Mouse (Mus musculus) gastrocnemius, postnatal 25 days (tissue): ENCODE measurements at regions not wholly inside any gene's neighbourhood (a gene's known extent, or its start where the extent isn't known, plus 50 kb on each side); places are given as distances from the start of the nearest gene placed in this dataset.

Experiments
- DNase-seq: peaks from one replicate; pipeline ENCODE4 v3.0.0; 2022

- no peak for DNase-seq
Observed at GRCm38 (mm10) chr10:96499274-96499673, 117.5 kb upstream of the Btg1 start.

- DNase-seq = no peak
Observed at GRCm38 (mm10) chr10:96502090-96502728, 114.6 kb upstream of the Btg1 start.

- no peak for DNase-seq
Observed at GRCm38 (mm10) chr10:96502736-96503135, 114.1 kb upstream of the Btg1 start.

- DNase-seq = no peak
Observed at GRCm38 (mm10) chr10:96504340-96504739, 112.5 kb upstream of the Btg1 start.

GRCm38 (mm10) chr10:96515164-96515922, 101.5 kb upstream of the Btg1 start:
- DNase-seq = no peak

GRCm38 (mm10) chr10:96515923-96516258, 100.9 kb upstream of the Btg1 start:
- no peak for DNase-seq

GRCm38 (mm10) chr10:96519411-96519810, 97.4 kb upstream of the Btg1 start:
- DNase-seq = no peak

GRCm38 (mm10) chr10:96520995-96521760, 95.6 kb upstream of the Btg1 start:
- DNase-seq = no peak

- DNase-seq = no peak
Observed at GRCm38 (mm10) chr10:96523967-96524801, 92.6 kb upstream of the Btg1 start.

- no peak for DNase-seq
Observed at GRCm38 (mm10) chr10:96527864-96528263, 88.9 kb upstream of the Btg1 start.

GRCm38 (mm10) chr10:96534547-96535124, 82.2 kb upstream of the Btg1 start:
- no peak for DNase-seq

- DNase-seq = no peak
Observed at GRCm38 (mm10) chr10:96535461-96535860, 81.3 kb upstream of the Btg1 start.

- DNase-seq = no peak
Observed at GRCm38 (mm10) chr10:96540828-96541227, 76.0 kb upstream of the Btg1 start.

- DNase-seq = no peak
Observed at GRCm38 (mm10) chr10:96545312-96545711, 71.5 kb upstream of the Btg1 start.

GRCm38 (mm10) chr10:96545761-96546388, 70.9 kb upstream of the Btg1 start:
- DNase-seq = no peak

GRCm38 (mm10) chr10:96549651-96550050, 67.2 kb upstream of the Btg1 start:
- DNase-seq = no peak

- DNase-seq = no peak
Observed at GRCm38 (mm10) chr10:96550266-96550665, 66.5 kb upstream of the Btg1 start.

- DNase-seq = no peak
Observed at GRCm38 (mm10) chr10:96557336-96557735, 59.5 kb upstream of the Btg1 start.

GRCm38 (mm10) chr10:96565343-96565742, 51.5 kb upstream of the Btg1 start:
- DNase-seq = no peak
